Mouse (Mus musculus): ENCODE data around the gene Arhgef12.

DNA sequence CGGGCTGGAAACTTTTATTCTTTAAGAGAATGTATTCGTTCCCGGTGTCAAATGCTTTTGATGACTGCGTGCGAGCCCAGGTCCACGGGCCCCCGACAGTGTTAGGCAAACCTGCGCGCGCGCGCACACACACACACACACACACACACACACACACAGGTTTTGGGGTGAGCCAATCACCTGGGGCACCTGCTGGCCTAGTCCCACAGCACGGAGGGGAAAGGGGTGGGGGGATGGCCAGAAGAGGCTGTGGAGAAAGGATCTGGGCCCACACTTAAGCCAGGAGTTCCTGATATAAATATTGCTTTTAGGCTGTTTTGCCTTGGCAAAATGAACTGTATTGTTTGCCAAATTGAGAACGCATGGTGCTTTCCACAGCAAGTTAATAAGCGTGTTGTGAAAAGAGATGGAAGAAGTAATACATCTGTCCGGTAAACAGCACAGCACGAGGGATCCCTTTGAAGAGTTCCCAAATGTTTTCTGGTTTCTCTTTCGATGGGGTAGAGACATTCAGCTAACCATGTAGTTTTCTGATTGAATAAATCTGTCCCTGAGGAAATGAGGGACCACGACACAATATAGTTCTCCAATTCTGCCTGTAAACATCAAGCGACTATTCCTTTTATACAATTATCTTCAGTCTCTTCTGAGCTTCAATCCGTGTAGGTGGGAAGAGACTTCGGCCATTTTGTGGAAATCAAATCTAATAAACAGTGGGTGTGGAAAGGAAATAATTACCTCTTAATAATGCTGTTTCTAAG is 433 bp downstream of the Arhgef12 start:
- TF ChIP-seq POLR2A (IDR thresholded peaks at IDR 0.05; ENCODE audit: extremely low read depth, insufficient read depth, low read length) (no peak), CTCF (IDR thresholded peaks at IDR 0.05; ENCODE audit: low read depth, low read length) (no peak)
